Mouse (Mus musculus) stomach, embryonic 15.5 days (tissue): ENCODE measurements around the gene Grik5. TPM values are rescaled to one million over a fixed set of nuclear protein-coding genes. Genes with fewer than 3 reads are reported as not detected.

Experiments used
- microRNA-seq: library from miRNA; unstranded; fragments of <30 nt; microRNA quantifications from one replicate; pipeline ENCODE4, GENCODE M21; 2016
- polyA plus RNA-seq: library from polyadenylated mRNA; unstranded; fragments of >200 nt; fragmentation: Nextera tagmentation; extraction: Ambion mirVana; gene quantifications from 2 replicates; pipeline ENCODE4 v1.2.1, GENCODE M21; 2015

The Grik5 gene
- polyA plus RNA-seq, 1 experiment from 2014 or later, result 6.3 TPM

Small RNAs within 50 kb of the gene (microRNA-seq; reads per million reads assigned to microRNA genes)
- gene Mir6537, result not detected
- gene Mir7046, result not detected
- not detected for gene Mir7047

Other genes with a start within 250 kb of the Grik5 start
- 13.5 and 34.6 TPM in 2 replicates for gene Gm9844, start 210.1 kb downstream of the Grik5 start, polyA plus RNA-seq
- gene Lypd4, start 202.4 kb downstream of the Grik5 start, polyA plus RNA-seq, result not detected in 2 replicates
- not detected in 2 replicates for gene Dmrtc2, start 202.3 kb downstream of the Grik5 start, polyA plus RNA-seq
- 2,480 and 2,486 TPM in 2 replicates for gene Rps19, start 188.0 kb downstream of the Grik5 start, polyA plus RNA-seq
- 1.1 and 1.5 TPM in 2 replicates for gene Cd79a, start 175.0 kb downstream of the Grik5 start, polyA plus RNA-seq
- gene Arhgef1, start 169.4 kb downstream of the Grik5 start, polyA plus RNA-seq, result 86.9 and 97.5 TPM in 2 replicates
- not detected in 2 replicates for gene Gm4881, start 127.9 kb downstream of the Grik5 start, polyA plus RNA-seq
- gene Rabac1, start 99.6 kb downstream of the Grik5 start, polyA plus RNA-seq, result 172 and 217 TPM in 2 replicates
- 3.6 and 4.3 TPM in 2 replicates for gene Atp1a3, start 66.4 kb downstream of the Grik5 start, polyA plus RNA-seq
- gene Zfp574, start 221 bp upstream of the Grik5 start, polyA plus RNA-seq, result 26.7 and 27.3 TPM in 2 replicates
- 1.4 and 1.6 TPM in 2 replicates for gene Pou2f2, start 107.4 kb upstream of the Grik5 start, polyA plus RNA-seq
- 15.1 and 15.2 TPM in 2 replicates for gene Dedd2, start 148.3 kb upstream of the Grik5 start, polyA plus RNA-seq
- gene Zfp526, start 149.1 kb upstream of the Grik5 start, polyA plus RNA-seq, result 2.8 and 3.1 TPM in 2 replicates
- gene Gsk3a, start 165.5 kb upstream of the Grik5 start, polyA plus RNA-seq, result 9.4 and 10.5 TPM in 2 replicates
- 13.0 and 17.6 TPM in 2 replicates for gene Erf, start 178.4 kb upstream of the Grik5 start, polyA plus RNA-seq
- 33.8 and 36.4 TPM in 2 replicates for gene Cic, start 195.4 kb upstream of the Grik5 start, polyA plus RNA-seq
- 201 and 215 TPM in 2 replicates for gene Pafah1b3, start 225.6 kb upstream of the Grik5 start, polyA plus RNA-seq
- gene Prr19, start 229.1 kb upstream of the Grik5 start, polyA plus RNA-seq, result 0.41 and 0.49 TPM in 2 replicates
- gene Tmem145, start 233.8 kb upstream of the Grik5 start, polyA plus RNA-seq, result 1.4 and 1.6 TPM in 2 replicates
- 10.3 and 10.9 TPM in 2 replicates for gene Megf8, start 244.8 kb upstream of the Grik5 start, polyA plus RNA-seq